Mouse (Mus musculus): ENCODE measurements around the gene Fndc1.
A peak's percentile ranks its signal among the peaks of the same experiment; 100 is the strongest.

The Fndc1 gene

GRCm38 (mm10) chr17:7826819-7827515 is at the start of gene Fndc1:
Gene Fndc1, minus strand, starts transcription at chr17:7827302.
- DNase-seq (ENCODE audit: low read depth): peak; percentile 34

- peak; percentile 30 for DNase-seq (ENCODE audit: low read depth)
Measured at GRCm38 (mm10) chr17:7876541-7876940, 49.4 kb upstream of the Fndc1 start.

GRCm38 (mm10) chr17:7875941-7876461 is 48.9 kb upstream of the Fndc1 start:
- DNase-seq (ENCODE audit: low read depth): peak; percentile 60

- DNase-seq (ENCODE audit: low read depth): peak; percentile 96
Measured at GRCm38 (mm10) chr17:7874776-7875531, 47.9 kb upstream of the Fndc1 start.

- DNase-seq (ENCODE audit: low read depth): no peak
Measured at GRCm38 (mm10) chr17:7873382-7873781, 46.3 kb upstream of the Fndc1 start.

GRCm38 (mm10) chr17:7871800-7872199 is 44.7 kb upstream of the Fndc1 start:
- peak; percentile 63 for DNase-seq (ENCODE audit: low read depth)

GRCm38 (mm10) chr17:7870862-7871605 is 43.9 kb upstream of the Fndc1 start:
- DNase-seq (ENCODE audit: low read depth): peak; percentile 40

GRCm38 (mm10) chr17:7869114-7869513 is 42.0 kb upstream of the Fndc1 start:
- no peak for DNase-seq (ENCODE audit: low read depth)

GRCm38 (mm10) chr17:7868631-7869030 is 41.5 kb upstream of the Fndc1 start:
- DNase-seq (ENCODE audit: low read depth): peak; percentile 84

GRCm38 (mm10) chr17:7864740-7865139 is 37.6 kb upstream of the Fndc1 start:
- DNase-seq (ENCODE audit: low read depth): peak; percentile 81

GRCm38 (mm10) chr17:7863745-7864144 is 36.6 kb upstream of the Fndc1 start:
- peak; percentile 86 for DNase-seq (ENCODE audit: low read depth)

GRCm38 (mm10) chr17:7860845-7861360 is 33.8 kb upstream of the Fndc1 start:
- DNase-seq (ENCODE audit: low read depth): no peak

GRCm38 (mm10) chr17:7857658-7858057 is 30.6 kb upstream of the Fndc1 start:
- no peak for DNase-seq (ENCODE audit: low read depth)

- no peak for DNase-seq (ENCODE audit: low read depth)
Measured at GRCm38 (mm10) chr17:7855851-7856250, 28.7 kb upstream of the Fndc1 start.

GRCm38 (mm10) chr17:7851979-7852378 is 24.9 kb upstream of the Fndc1 start:
- no peak for DNase-seq (ENCODE audit: low read depth)

GRCm38 (mm10) chr17:7851527-7851926 is 24.4 kb upstream of the Fndc1 start:
- DNase-seq (ENCODE audit: low read depth): no peak

- DNase-seq (ENCODE audit: low read depth): no peak
Measured at GRCm38 (mm10) chr17:7850246-7850645, 23.1 kb upstream of the Fndc1 start.

- DNase-seq (ENCODE audit: low read depth): no peak
Measured at GRCm38 (mm10) chr17:7840505-7841290, 13.6 kb upstream of the Fndc1 start.

GRCm38 (mm10) chr17:7827586-7827985 is 484 bp upstream of the Fndc1 start:
- DNase-seq (ENCODE audit: low read depth): no peak

GRCm38 (mm10) chr17:7825416-7825815 is 1.7 kb downstream of the Fndc1 start:
- no peak for DNase-seq (ENCODE audit: low read depth)

- DNase-seq (ENCODE audit: low read depth): peak; percentile 27
Measured at GRCm38 (mm10) chr17:7821553-7822186, 5.4 kb downstream of the Fndc1 start.
